Mouse (Mus musculus): Measurements from ENCODE around the gene Habp2.

Gene Habp2

DNA sequence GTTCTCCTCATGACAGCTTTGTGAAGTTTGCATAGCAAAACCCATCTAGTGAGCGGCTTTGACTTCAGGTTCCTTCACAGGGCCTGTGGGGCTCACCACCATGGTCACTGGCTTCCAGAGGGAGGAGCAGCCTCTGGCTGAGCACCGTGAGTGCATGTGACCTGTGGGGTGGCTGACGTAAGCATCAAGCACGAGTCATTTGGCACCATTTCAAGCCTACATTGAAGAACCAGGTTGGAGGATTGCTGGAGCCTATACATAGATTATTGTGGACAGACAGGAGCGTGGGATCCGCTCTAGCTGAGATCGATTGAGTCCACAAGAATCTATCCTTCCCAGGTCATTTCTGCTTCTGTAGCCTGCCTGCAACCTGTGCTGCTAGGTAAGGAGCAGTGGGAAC, at the start of gene Habp2:
Habp2 (plus strand) TSS at position 272 of the 400 bp plus-strand sequence.
- DNase-seq = no peak

DNA sequence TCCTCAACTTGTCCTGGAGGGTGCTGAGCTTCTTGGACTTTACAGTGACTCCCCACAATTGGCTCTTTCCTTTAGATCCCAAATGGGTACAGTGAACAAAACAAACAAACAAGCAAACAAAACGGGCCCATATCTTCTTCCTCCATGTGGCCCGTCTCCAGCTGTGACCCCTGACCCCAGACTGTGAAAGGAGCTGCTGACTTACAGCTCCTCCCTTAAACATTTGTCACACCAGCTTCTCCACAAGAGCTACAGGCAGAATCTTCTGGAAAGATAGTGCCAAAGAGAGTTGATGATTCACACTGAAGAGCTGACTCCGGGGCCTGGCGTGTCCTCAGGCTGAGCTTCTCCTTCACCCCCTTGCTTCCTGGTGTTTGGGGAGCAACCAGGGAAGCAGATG, 48.4 kb upstream of the Habp2 start:
- DNase-seq = no peak

DNA sequence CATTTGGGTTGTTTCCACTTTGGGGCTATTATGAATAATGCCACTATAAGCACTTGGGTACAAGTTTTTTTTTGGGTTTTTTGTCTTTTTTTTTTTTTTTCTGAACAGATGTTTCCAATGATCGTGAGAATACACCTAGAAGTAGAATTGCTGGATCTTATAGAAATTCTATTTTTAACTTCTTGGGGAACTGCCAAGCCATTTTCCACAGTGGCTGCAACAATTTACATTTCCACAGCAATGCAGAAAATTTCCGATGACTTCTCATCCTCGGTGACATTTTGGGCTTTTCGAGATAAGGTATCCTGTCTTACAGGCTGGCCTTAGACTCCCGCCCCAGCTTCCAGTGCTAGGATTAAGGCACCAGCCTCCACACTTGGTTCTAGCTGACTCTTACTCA, 41.7 kb upstream of the Habp2 start:
- no peak for DNase-seq

GRCm38 (mm10) chr19:56252815-56253214, 34.1 kb upstream of the Habp2 start:
- DNase-seq = no peak

- no peak for DNase-seq
Measured at GRCm38 (mm10) chr19:56253271-56253670, 33.7 kb upstream of the Habp2 start.

DNA sequence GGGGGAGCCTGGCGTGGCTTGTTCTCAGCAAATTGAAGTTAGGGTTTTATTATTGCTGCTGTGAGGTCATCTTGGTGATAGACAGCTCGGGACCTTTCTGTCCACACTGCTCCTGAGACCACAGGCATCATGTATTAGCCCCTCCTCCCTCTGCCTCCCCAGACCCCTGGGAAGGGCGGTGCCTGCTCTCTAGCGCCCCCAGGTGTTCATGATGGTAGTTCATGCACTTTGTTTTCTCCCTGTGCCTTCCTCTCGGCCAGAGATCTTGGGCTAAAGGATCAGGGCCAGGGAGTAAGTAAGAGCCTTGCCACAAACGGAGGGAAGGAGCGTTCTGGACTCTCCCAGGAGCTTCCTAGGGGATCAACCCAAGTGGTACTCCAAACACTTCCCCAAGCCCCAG, 32.2 kb upstream of the Habp2 start:
- peak; percentile 15 to 28 for DNase-seq

GRCm38 (mm10) chr19:56255506-56255905, 31.4 kb upstream of the Habp2 start:
- DNase-seq = peak; percentile 26 to 37

- no peak for DNase-seq
Measured at GRCm38 (mm10) chr19:56256235-56256634, 30.7 kb upstream of the Habp2 start.

DNA sequence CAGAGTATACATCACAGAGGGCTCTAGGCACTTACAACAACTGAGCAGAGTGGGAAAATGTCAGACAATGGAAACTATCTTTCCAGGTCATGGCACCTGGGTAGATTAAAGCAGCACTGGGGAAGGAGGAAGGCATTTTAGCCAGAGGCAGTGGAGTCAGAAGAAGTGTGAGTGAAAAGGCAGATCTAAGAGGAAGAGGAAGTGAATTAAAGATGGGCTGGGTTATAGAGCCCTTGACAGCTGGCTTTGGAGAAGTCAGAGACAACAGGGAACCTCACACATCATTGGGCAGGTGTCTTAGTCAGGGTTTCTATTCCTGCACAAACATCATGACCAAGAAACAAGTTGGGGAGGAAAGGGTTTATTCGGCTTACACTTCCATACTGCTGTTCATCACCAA, 30.2 kb upstream of the Habp2 start:
- no peak for DNase-seq

DNA sequence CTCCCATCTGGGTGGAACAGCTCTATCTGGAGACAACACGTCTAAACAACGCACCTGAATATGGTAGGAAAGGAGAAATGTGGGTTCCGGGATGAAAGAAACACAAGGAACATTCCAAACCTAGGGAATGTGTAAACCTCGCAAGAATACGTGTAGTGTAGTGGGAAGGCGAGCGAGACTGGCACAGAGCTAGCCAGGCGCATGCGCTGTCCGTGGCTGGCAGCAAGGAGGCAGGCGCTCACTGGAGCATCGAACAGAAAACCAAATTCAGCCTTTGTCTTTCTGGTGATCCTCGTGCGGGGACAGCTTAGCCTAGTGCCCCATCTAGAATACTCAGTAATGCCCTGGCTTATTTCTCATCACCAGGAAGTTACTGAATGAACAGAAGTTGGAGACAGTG, 23.2 kb upstream of the Habp2 start:
- DNase-seq = no peak

GRCm38 (mm10) chr19:56264175-56264574, 22.8 kb upstream of the Habp2 start:
- no peak for DNase-seq

DNA sequence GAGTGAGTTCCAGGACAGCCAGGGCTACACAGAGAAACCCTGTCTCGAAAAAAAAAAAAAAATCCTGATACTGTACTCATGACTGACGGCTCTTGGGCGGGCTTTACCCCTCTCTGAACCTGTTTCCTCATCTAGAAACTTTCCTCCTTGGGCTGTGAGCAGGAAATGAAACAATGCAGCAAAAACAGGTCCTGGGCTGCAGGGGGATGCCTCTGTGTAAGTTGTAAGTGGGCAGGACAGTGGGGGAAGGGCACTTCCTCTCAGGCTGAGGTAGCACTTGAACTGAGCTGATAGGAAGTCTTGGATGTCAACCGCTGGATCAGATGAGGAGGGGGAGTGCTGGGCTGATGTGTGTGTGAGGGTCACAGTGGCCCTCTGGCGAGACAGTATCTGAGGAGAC, 21.8 kb upstream of the Habp2 start:
- DNase-seq = peak; percentile 14 to 32

DNA sequence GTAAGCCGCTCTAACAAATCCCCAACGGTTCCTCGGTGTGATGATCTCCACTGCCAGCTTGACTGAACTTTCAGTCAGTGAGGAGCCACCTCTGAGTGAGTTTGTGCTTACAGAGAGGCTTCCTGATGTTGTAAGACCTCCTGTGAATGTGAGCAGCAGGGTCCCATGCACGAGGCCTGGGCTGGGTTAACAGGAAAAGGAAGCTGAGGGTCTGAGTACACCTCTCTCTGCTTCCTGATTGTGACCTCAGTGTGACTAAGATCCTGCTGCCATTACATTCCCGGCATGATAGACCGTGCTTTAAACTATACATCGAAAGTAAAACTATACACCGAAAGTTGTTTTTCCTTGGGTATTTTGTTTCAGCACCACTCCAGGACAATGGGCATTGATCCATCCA, 14.9 kb upstream of the Habp2 start:
- no peak for DNase-seq

- no peak for DNase-seq
Measured at GRCm38 (mm10) chr19:56277140-56277804, 9.7 kb upstream of the Habp2 start.

- no peak for DNase-seq
Measured at GRCm38 (mm10) chr19:56277951-56278350, 9.0 kb upstream of the Habp2 start.

- no peak for DNase-seq
Measured at GRCm38 (mm10) chr19:56278366-56278765, 8.6 kb upstream of the Habp2 start.

DNA sequence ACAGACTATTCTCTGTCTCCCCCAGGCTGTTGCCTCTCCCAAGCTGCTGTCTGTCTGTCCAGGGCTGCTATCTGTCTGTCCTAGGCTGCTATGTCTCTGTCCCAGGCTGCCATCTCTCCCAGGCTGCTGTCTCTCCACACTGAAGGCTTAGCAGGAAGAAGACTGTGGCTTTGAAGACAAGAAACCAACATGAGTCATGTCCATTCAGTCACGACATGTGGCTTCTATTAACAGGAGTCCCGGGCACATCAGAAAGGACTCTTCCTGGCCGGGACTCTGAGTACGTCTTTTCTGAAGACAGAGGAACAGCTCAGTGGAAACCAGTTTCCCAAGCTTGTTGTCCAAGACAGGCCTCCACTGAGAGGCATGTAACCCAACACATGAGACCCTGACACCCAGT, 1.7 kb upstream of the Habp2 start:
- no peak for DNase-seq

GRCm38 (mm10) chr19:56287580-56288367, 837 bp downstream of the Habp2 start:
- no peak for DNase-seq

DNA sequence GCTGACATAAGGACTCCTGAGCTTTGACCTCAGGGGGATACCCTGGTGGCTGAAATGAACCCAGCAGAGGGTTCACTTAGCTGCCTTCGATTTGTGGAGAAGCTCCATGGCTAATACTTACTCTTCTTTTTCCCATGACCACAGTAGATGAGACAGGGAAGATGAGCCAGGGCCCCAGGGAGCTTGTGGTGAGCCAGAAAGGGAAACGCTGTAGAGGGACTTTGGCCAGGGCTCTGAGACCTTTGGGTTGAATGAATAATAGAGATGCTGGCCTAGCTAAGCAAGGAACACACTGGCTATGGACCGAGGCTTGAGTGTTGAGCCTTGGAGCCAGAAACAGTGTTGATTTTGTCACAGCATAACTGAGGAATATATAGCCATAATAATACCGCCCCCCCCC, 1.5 kb downstream of the Habp2 start:
- DNase-seq = no peak

- no peak for DNase-seq
Measured at GRCm38 (mm10) chr19:56289642-56290041, 2.7 kb downstream of the Habp2 start.

- no peak for DNase-seq
Measured at GRCm38 (mm10) chr19:56291898-56292297, 5.0 kb downstream of the Habp2 start.

- DNase-seq = no peak
Measured at GRCm38 (mm10) chr19:56292335-56292734, 5.4 kb downstream of the Habp2 start.

DNA sequence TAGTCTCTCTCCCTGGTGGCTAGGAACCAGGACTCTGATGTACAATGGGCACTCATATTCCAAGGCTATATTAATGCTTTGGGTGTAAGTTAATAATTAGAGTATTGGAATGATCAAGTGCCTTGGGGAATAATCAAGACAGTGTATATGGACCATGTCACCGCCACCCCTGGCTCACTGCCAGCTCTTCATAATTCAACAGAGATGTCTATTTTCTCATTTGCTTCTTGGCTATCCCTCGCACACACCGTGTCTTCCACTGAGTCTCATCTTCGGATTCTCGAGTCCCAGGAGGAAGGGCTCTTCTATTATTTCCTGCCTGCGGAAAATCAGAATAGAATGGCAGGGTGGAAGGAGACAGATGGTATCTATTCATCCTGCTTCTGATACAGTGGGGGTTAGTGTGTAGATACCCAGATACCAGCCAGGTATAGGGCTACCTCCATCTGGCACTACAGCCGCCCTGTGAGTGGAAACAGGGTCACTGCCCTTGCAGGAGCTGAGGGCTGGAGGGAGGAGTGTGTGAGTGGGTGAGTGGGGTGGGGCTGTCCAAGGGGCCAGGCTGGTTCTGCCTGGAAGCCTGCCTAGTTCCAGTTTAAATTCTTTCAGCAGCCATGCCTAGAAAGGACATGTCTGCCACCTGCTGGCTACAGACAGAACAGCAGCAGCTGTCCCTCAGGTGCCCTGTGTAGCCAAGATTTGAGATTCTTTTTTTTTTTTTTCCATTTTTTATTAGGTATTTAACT, 7.9 kb downstream of the Habp2 start:
- DNase-seq = peak; percentile 54 to 61

GRCm38 (mm10) chr19:56296668-56297067, 9.7 kb downstream of the Habp2 start:
- DNase-seq = no peak

All from B cell, adult 2 months (primary cell).